Mouse (Mus musculus) cerebellum, adult 9-11 months (tissue): ENCODE measurements at regions not wholly inside any gene's neighbourhood (a gene's known extent, or its start where the extent isn't known, plus 50 kb on each side); places are given as distances from the start of the nearest gene placed in this dataset.

ENCODE experiments used
- DNase-seq: peaks from one replicate; pipeline ENCODE4 v3.0.0; 2022

DNA sequence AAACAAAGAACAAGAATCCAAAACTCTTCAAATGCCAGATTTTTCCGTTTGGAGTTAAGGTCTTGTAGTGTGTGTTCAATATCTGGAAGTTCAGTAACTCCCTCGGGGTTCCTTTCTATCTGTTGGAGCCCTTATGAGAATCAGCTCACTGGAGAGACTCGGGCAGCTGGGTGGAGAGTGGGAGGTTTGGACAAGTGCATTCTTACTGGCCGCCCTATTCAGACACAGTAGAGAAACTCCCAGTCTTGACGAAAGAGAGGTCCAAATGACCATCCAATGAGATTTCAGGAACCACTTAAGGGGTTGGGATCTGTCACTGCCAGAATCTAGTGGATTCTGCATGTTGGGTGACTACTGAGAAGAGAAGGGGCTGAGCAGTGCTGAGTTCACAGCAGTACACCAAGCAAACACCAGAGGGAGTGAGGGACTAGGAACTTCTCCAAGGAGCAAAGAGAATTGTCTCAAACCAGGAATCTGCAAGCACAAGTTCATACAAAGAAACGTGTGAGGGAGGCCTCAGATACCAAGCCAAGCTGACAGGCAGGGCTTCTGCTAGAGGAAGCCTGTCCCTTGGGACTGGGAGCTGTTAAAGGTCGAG, 310.0 kb upstream of the Magi2 start:
- peak; percentile 23 for DNase-seq

DNA sequence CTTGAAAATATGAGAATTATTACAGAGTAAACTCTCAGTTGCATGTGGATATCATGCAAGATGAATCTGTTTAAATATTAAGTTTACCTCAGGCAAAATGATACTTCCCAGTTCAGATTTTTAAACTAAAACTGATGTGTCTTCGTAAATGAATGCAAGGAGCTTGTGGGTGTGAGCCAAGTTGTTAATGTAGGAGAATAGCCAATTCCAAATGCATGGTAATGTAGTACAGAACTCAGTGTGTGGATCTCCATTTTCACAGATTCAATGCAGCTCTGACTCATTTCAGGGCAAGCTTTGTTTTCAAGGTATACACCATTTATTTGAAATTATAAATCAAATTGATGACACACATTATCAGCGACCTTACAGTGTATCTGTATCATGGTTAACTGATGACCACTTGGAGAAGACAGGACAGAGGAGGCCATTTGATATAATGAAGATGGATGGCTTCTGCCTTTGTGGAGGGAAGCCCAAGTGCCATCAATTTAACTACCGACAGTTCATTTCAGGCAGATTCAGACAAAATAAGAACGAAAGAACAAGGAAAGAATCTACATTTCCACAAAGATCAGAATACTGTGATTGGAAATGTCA, 272.9 kb upstream of the Magi2 start:
- no peak for DNase-seq
